Mouse (Mus musculus) left cerebral cortex, adult 18-20 months (tissue): Measurements from ENCODE around the gene Cd207. TPM values are rescaled to one million over a fixed set of nuclear protein-coding genes. Genes with fewer than 3 reads are reported as not detected.

Experiments
- DNase-seq, 2 experiments: peaks; one replicate each; pipeline ENCODE4 v3.0.0; 2021 to 2022; ENCODE audit warnings: low spot score in 2 of 2, mixed read lengths in 1 of 2
- long read RNA-seq, 2 experiments: library from polyadenylated mRNA; stranded (forward); transcript quantifications; one replicate each; pipeline ENCODE4 v2.0.0; 2021
- total RNA-seq, 2 experiments: library from RNA; stranded (reverse); gene quantifications; 2 replicates each; pipeline ENCODE4 v1.2.3; 2021

The Cd207 gene
- not detected for total RNA-seq
- long read RNA-seq, experiment 1 = 0 reads
- long read RNA-seq, experiment 2 = 0 reads

DNA sequence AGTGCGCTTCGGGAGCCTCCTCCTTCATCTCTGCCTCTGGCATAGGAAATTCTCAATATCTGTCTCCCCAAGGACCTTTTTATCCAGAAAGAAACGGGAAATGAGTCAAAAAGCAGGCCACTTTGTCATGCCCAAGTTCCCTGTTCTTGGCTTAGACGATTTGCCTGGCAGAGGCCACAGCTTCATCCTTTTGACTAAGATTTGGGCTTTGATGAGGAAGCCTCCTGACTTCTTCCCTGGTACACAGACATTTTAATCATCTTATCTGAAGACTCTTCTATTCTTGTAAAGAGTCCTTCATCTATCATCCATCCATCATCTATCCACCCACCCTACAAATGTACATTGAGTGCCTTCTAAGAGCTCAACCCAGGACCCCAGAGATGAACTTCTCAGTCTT, at the start of gene Cd207:
Gene Cd207, minus strand, starts transcription at position 101 of the 400 bp plus-strand sequence.
- DNase-seq = no peak

DNA sequence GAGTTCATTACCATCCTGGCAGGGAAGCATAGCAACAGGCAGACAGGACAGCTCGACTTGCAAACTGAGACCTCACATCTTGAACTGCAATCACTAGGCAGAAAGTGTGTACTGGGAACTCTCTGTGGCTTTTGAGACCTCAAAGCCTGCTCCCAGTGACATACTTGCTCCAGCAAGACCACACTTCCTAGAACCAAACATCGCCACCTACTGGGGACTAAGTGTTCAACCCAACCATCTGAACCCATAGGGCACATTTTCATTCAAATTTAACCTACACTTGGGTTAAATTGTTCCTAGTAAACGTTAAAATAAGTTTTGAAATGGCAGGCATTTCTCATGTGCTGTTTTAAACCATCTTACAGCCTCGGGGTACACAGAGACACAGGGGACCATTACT, 49.5 kb upstream of the Cd207 start:
- no peak for DNase-seq

DNA sequence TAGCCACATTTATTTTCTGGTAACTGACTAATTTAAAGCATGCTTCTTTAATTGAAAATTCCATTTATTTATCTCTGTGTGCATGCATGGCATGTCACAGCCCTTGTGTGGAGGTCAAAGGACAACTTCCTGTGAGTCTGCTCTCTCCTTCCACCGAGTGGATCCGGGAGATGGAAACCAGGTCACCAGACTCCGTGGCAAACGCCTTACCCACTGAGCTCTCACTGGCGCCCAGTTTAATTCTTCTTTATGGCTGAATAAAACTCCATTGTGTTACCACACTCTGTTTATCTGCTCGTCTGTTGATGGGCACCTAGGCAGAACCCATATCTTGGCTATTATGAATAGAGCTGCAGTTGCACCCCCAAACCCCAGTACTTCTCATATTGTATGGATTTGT, 44.9 kb upstream of the Cd207 start:
- no peak for DNase-seq

DNA sequence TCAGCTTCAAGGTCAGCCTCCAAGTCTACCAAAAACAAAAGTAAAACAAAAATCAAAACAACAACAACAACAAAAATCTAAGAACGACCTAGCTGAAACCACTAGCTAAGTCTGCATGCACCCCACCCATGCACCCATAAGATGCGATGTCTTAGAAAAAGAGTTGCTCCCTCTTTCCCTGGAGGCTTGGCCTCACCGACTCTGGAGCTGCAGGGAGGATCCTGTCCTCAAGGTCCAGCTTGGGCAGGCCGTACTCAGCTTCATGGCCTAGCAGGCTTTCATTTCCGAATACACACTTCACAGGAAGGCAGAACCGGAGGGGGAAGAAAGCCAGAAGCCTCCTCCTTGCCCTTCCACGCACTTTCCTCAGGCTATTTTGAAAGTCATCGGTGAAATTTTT, 39.4 kb upstream of the Cd207 start:
- no peak for DNase-seq

DNA sequence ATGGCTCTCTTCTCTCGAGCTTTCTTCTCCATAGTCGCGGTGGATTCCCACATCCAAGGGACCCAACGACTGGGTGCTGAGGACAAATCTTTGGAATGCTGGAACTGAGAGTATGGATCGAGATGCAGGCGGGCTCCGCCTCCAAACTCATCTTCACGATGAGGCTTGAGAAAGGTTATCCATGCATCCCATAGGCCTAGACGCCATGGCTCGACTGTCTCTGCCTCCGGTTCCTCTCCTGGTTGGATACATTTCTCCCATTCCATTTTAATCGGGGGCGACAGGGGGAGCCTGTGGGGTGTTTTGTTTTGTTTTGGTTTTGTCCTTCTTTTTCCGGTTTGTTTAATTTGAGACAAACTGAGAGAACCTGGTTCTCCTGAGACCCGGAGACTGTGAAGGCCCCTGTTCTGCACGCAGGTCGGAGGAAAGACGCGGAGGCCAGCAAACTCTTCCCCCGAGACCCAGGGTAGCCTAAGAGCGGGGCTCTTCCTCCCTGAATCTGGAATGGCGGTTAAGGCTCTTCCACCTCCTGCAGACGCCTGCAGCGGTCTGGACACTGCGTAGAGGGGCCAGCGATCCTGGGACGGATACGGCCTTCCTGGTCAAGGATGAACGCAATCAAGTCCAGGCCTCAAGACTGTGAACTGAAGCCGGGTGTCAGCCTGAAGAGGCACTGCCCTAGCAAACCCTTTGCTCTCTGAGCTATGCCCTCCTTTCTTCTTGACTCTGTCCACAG, 38.0 kb upstream of the Cd207 start:
- no peak for DNase-seq

DNA sequence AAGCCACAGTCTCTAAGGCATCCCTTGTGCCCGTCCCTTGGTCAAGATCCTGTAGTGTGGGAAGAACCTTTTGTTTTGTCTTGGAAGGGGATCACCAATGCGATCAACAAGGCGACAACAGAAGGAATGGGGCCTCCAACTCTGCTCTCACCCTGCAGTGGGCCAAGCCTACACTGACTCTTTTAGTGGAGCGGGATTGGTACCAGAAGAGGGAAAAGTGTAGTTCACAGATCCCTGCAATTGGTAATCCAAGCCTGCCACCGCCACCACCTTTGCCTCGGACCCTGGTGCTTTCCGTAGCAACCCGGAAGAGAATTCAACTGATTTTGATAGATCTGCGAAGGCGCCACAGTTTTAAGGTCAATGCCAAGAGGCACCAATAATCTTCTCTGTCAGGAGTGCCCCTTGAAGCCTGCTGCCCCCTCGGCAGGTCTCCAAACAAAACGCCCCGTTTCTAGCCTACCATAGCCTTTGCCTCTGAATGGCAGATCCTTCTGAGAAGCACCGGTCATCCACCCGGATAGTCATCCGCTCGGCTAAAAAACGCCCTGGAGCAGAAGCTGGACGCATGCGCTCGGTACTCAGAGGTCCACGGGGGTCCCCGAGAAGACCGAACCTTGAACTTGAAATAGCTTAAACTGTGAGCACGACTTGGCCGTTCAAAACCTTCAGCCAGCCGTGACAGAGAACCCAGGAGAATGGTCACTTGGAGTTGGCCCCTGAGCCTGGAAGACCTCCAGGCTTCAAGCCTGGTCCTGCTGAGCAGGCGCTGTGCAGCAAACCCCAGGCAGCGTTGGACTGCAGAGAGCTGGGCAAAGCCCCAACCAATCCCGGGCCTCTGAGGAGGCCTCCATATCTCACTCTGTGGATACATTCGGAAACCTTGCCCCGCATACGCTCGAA, 36.8 kb upstream of the Cd207 start:
- no peak for DNase-seq

DNA sequence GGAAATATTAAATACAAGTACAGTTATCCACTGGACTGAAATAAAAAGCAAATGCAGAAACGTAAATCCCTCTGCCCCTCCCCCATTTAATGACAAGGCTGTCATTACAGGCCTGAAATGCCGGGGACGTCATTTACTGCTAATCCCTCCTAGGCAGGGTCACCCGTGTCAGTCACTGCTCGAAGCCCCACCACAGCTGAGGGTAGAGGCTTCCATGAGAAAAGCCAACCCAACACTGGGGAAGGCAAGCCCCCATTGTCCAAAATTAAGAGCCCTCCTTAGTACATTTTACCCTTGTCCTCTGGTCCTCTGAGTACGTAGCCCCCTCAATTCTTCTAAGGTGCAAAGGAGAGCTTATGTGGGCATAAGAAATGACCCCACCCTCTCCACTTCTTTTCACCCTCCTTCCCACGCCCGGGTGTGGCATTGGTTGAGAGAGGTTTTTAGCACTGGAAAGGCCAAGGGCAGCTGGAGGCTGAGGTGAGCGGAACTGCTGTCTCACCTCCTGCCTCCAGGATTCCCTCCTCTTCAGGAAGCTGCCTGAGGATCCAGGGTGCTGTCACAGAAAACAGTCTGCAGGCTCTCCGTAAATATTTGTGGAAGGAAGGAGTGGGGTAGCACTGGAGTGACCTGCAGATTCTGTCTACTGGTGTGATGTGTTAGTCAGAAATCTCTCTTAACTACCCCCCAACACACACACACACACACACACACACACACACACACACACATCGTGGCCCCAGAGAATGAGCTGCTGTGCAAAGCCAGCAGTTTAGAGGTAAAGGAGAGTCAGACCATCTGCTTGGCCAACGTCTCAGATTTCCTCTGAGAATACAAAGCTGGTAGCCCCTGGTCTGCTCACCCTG, 35.8 kb upstream of the Cd207 start:
- DNase-seq = no peak

DNA sequence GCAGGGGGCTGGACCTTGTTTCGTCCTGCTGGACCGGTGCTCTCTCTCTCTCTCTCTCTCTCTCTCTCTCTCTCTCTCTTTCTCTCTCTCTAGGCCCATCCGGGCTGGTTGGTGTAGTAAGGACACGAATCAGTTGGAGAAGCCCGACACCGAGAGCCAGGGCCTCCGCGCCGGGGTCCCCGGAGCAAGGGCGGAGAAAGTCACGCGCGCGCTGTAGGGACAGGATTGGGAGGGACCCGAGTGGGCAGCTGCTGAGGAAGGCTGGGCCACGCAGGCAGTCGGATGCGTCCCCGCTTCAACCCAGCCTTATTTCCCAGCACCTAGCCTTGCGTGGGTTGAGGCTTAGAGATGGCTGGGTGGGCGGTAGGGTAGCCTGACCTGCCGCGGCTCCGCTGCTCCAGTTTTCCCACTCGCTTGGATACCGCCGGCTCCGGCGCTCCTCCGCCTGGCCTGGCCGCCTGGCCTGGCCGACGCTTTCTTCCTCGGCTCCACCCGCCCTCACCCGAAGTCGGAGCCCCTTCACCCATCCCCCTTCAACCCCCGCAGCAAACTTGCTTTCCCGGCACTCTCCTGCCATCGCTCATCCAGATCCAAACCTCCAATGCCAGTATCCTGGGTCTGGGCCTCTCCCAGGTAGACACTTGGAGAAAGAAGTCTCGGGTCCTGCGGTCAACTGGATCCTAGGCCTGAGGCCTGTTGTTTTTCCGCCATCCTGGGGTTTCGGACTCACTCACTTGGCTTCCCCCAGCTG, 34.2 kb upstream of the Cd207 start:
- DNase-seq = no peak

DNA sequence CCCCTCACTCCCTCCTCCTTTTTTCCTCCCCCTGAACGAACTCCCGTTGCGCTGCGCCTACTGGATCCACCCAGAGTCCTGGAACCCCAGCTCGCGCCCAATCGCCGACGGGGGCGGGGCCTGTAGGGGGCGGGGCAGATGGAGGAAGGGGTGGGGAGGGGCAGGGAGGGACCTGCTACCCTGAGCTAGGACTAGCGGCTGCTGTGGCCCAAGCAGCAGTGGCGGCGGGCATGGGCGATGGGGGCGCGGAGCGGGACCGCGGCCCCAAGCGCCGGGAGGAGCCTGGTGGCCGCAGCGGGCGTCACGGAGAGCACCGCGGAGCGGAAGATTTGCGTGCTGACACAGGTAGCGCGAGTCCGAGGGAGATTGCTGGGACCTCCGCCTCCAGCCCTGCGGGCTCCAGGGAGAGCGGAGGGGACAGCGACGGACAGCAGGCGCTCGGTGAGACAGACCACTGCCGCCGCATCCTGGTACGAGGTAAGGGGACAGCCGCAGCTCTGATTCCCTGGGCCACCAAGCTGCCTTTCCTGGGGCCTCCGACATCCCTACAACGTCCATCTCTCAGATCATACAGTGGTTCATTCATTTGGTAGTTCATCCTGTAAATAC, 33.5 kb upstream of the Cd207 start, which contains the start of gene Vax2:
Gene Vax2, plus strand, starts transcription at position 198 of the 609 bp plus-strand sequence.
- DNase-seq = no peak

DNA sequence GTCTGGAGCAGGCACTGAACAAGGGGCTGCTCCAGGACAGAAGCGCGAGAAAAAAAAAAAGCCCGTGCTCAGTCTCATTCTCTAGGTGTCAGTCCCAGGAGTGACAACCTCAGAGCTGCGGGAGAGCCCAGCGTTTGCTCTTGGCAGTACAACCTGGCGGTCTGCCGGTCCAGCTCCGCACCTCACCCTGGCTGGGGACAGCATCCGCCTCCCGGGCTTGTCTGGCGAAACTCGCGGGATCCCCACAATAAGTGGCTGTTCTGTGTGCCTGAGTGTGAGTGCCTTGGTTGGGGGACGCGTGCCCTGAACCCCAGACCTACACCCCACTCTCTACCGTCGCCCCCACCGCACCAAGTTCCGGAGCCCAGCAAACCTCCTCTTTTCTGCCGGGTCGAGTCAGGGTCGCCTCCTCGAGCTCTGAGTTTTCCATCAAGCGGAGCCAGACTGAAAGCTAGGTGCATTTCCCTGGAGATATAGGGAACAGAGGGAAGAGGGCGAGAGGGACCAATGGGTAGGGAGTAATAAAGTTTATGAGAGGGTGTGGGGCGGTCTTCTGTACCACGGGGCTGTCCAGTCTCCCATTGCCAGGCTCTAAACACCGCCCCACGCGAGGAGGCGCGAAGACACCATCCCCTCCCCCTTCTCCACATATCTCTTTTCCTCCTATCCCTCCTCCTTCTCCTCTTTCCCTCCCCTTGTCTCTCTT, 32.9 kb upstream of the Cd207 start:
- DNase-seq = no peak

DNA sequence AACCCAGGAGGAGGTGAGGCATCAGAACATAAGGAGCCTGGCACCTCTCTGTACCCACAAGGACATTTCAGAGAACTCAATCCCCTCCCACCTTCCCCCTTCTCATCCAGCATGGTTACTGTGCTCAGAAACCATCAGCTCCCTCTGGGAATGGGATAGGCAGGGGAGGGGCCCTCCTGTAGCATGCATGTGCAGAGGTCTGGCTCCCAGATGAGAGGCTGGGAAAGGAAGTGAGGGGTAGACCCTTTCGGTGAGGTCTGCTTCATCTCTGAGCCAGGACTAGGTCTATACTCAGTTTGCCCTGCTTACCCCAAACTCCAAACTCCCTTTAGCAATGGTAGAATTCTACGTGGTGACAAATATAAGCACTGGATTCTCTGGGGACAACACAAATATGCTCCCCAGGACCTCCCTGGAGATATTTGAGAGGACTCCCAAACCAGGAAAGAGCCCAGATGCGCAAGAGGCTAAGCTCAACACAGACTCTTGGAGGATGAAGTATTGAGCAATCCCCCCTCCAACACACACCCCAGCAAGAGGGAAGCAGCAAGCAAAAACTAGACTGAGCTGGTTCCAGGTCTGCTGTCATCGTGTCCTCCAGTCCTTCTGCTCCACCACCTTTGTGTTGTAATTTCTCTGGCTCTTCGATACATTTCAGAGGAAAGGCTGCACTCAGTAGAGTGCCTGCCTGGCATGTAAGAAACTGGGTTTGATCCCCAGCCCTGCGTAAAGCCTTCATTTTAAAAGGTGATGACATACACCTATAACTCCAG, 30.3 kb upstream of the Cd207 start:
- DNase-seq = no peak

DNA sequence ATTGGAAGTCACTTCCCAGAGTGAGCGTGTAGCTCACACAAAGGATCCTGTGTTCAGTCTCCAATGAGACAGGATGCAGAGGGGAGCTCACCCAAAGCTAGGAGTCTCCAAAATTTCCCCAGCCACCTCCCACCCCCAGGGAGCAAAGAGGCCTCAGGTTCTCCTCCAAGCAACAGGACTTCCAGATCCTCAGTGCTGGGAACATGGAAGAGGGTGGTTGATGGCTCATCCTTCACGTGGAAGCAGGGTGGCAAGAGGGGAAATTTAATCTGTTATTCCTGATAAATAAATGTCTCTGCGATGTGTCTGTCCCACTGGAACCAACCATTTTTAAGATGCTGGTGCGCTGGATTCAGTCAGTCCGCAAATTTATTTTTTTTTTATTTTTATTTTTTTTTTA, 27.0 kb upstream of the Cd207 start:
- DNase-seq = no peak

DNA sequence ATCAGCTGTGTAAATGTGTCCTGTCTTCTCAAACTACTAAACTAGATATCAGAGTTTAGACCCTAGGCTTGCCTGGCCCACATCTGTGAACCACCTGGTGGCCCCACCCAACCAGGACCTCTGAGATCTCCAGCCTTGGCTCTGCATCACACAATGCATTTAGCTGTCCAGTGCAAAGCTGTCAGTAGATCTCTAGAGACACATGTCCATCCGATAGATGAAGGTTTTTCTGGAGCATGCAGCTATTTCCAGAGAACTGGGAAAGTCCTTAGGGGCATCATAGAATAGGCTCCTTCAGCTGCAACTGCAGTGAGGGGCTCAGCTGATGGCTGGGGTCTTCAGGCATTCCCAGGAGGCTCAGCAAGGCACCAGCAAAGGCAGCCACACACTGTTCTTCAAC, 26.6 kb upstream of the Cd207 start:
- no peak for DNase-seq

DNA sequence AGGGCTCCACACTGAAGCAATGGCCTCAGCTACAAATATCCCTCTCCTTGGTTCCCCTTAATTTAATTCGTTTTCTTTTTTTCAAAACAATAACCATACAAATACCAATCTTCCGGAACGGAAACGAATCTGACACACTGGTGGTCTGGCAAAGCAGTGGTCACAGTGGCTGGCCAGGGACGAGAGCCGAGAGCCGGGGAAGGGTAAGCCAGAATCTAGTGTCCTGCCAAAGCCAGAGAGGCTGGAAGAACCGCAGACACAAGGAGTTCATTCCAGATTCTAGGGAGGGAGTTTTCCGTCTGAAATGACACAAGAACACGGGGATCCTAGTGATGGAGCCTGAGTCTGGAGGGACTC, 26.0 kb upstream of the Cd207 start:
- no peak for DNase-seq

DNA sequence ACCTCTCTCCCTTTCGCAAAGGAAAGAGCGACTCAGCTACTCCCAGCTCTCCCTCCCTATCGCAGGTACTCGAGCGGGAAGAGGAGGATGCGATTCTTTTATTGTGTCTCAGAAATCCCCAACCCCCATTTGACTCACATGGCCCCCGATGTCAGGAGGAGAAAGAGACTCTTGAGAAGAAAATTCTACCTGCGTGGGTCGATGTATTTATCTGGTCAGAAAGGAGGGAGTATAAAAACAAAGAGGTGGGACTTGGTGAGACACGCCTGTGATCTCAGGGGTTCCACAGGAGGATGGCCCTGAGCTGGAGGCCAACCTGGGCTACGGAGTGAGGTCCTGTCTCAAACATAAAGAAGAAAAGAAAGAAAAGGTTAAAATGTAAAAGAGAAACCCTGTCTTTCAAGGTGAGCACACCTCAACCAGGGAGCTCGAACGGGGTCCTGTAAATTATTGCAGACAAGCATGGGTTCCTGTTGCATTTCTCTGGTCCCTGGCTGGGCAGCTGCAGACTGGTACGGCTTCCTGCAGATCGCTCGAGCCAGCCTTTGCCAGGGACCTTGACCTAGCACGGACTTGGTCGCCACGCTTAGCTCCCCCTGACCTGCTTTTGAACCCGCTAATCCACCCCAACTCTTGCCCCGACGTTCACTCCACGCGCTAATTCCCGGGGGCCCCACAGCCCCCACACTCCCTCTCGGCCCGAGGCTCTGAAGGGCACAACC, 25.5 kb upstream of the Cd207 start:
- no peak for DNase-seq

DNA sequence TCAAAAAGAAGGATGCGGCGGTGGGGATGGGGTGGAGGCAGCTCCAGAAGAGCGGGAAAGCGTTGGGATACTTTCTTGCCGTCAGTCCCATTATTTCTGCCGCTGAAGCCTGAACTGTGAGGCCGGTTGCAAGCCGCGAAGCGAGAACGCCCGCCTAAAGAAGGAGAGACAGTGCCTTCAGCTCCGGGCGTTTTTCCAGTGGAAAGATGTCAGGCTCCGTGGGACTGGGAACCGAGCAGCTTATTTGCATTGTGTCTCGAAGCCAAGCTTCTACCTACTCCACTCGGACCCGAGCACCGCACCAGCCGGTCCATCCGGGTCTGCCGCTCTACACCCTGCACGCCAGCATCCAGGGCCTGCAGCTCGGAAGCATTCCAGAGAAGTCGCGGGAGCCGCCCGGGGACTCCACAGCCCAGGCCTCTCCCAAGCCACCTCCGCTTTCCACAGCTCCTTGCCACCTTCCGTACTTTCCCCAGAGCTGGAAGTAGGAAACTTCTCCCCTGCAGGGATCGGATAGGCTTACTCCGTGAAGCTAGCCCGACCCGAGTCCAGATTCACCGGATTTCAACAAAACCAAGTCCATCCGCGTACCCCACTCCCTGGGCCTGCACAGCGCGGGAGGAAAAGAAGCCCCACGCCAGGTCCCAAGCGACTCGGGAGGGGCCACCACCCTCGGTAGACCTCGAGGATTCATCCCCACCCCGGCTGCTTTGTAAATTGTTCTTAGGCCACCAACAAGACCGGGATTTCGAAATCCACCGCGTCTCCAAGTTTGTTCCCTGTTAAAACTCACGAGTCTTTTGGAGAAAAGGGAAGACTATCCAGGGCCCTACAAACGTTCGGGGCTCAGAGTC, 24.7 kb upstream of the Cd207 start:
- DNase-seq = no peak

DNA sequence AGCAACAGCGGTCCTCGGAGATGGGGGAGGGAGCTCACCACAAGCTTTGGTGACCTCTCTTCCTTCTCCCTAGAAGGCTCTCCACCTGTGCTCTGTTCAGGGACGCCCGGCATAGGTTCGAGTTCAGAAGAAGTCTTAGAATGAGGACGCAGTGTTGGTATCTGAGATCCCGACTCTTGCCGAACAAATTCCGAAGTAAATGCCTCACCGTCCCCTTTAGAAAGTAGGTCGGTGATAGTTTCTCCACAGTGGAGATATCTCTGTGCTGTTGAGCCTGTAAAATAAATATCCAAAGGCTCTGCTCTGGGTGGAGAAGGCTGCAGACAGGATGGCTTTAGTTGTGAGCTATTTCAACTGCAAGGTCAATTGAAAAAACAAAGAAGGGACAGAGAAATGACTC, 23.3 kb upstream of the Cd207 start:
- no peak for DNase-seq
